8 mouse cellular contexts compared by ENCODE assay signal in genomic region chr1:100171566-100171965, GRCm38 (mm10).
"Had no signal": no experiment of that assay in that cellular context is flagged by ENCODE, and none has a peak within 500 bp of the region (broad histone marks: within the 10 kb centered on the region; RNA-seq: fewer than 3 reads in every experiment).

No protein-coding gene starts in this region.

- DNase-seq: lung, embryonic 14.5 days; lung, postnatal 10 days; lung, postnatal 4 days; midbrain, embryonic 14.5 days; right cerebral cortex, postnatal 14 days; thymus, adult 2 months; thymus, postnatal 25 days; thymus, postnatal 4 days had no signal
